Mouse (Mus musculus) heart, adult 11 months (tissue): ENCODE measurements at regions not wholly inside any gene's neighbourhood (a gene's known extent, or its start where the extent isn't known, plus 50 kb on each side); places are given as distances from the start of the nearest gene placed in this dataset.

Experiments
- DNase-seq: peaks from one replicate; pipeline ENCODE4 v3.0.0; 2022

GRCm38 (mm10) chr2:63920997-63921396, 176.8 kb downstream of the Fign start:
- no peak for DNase-seq

GRCm38 (mm10) chr2:63920019-63920418, 177.8 kb downstream of the Fign start:
- DNase-seq, result no peak

GRCm38 (mm10) chr2:63900644-63901043, 197.2 kb downstream of the Fign start:
- DNase-seq, result no peak

- no peak for DNase-seq
Observed at GRCm38 (mm10) chr2:63878477-63878876, 219.4 kb downstream of the Fign start.

GRCm38 (mm10) chr2:63877387-63877786, 220.5 kb downstream of the Fign start:
- DNase-seq, result no peak

GRCm38 (mm10) chr2:63876375-63876774, 221.5 kb downstream of the Fign start:
- DNase-seq, result no peak

- no peak for DNase-seq
Observed at GRCm38 (mm10) chr2:63875101-63875500, 222.7 kb downstream of the Fign start.

- no peak for DNase-seq
Observed at GRCm38 (mm10) chr2:63866524-63866923, 231.3 kb downstream of the Fign start.

GRCm38 (mm10) chr2:63861821-63862220, 236.0 kb downstream of the Fign start:
- DNase-seq, result no peak

GRCm38 (mm10) chr2:63856462-63857054, 241.3 kb downstream of the Fign start:
- no peak for DNase-seq

- DNase-seq, result no peak
Observed at GRCm38 (mm10) chr2:63855476-63855875, 242.4 kb downstream of the Fign start.

GRCm38 (mm10) chr2:63854198-63854875, 243.5 kb downstream of the Fign start:
- DNase-seq, result no peak

- no peak for DNase-seq
Observed at GRCm38 (mm10) chr2:63853226-63853625, 244.6 kb downstream of the Fign start.

GRCm38 (mm10) chr2:63852287-63852686, 245.6 kb downstream of the Fign start:
- no peak for DNase-seq

- no peak for DNase-seq
Observed at GRCm38 (mm10) chr2:63850033-63850432, 247.8 kb downstream of the Fign start.

- DNase-seq, result no peak
Observed at GRCm38 (mm10) chr2:63849486-63849885, 248.4 kb downstream of the Fign start.

GRCm38 (mm10) chr2:63832041-63832714, 265.7 kb downstream of the Fign start:
- peak; percentile 90 for DNase-seq

- DNase-seq, result no peak
Observed at GRCm38 (mm10) chr2:63830431-63830830, 267.4 kb downstream of the Fign start.

GRCm38 (mm10) chr2:63828633-63829032, 269.2 kb downstream of the Fign start:
- DNase-seq, result peak; percentile 8

GRCm38 (mm10) chr2:63819440-63819839, 278.4 kb downstream of the Fign start:
- DNase-seq, result no peak
